Mouse (Mus musculus): Measurements from ENCODE around the gene Plg. TPM values are rescaled to one million over a fixed set of nuclear protein-coding genes. Genes with fewer than 3 reads are reported as not detected.

Plg gene
- total and polyA plus RNA-seq, 2 experiments from 2014 or later, result 0.21 TPM; not detected in 1

DNA sequence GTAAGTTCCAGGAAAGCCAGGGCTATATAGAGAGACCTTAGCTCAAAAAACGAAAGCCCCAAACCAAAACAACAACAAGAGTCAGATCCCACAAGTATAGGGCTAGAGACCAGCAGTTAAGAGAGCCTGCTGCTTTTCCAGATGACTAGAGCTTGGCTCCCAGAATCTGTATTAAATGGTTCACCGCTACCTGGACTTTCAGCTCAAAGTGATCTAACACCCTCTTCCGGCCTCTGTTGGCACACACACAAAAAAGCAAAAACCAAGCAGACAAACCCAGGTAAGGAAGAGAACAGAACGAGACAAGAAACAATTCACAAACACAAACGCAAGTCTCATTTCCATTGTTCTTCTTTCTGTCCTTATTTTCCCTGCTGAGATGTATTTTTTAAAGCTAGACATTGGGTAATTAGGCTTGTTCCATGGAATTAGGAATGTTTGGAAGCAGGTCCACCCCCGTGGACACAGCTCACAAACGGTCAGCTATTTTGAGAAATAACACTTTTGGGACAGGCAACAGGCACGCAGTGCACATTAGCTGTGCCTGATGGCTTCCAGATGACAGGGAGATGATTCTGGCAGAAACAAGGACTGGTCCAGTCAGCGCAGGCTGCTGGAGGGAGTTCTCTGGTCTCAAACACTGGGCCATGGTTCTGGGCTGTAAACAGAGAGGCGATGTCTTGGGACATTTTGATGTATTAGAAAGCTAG, 33.9 kb downstream of the Plg start:
- DNase-seq (ENCODE audit: low spot score) (no peak), ATAC-seq (no peak)
- Histone ChIP-seq H3K4me3 (ENCODE audit: low read length) (no peak overlapping the region), H3K9ac (replicated peaks; ENCODE audit: low read length) (no peak overlapping the region), H3K36me3 (ENCODE audit: insufficient read depth, low read length) (no peaks in the 10 kb centered on the region), H3K9me3 (ENCODE audit: low read length) (no peaks in the 10 kb centered on the region), H3K4me1 (ENCODE audit: insufficient read depth, low read length) (no peaks in the 10 kb centered on the region), H3K4me2 (ENCODE audit: low read depth, low read length) (no peak overlapping the region), H3K27ac (no peak overlapping the region), H3K27me3 (ENCODE audit: insufficient read depth, low read length) (no peaks in the 10 kb centered on the region)
- 63% methylated on average over 10 of the region's 10 CpGs for WGBS
- TF ChIP-seq CTCF (IDR thresholded peaks at IDR 0.05; ENCODE audit: low read depth), result no peak

GRCm38 (mm10) chr17:12412891-12413237, 34.5 kb downstream of the Plg start:
- 59% methylated on average over 3 of the region's 3 CpGs for WGBS
- no peak for DNase-seq (ENCODE audit: low spot score)
- no peaks in the 10 kb centered on the region for H3K9me3 ChIP-seq (ENCODE audit: low read length)
- no peak overlapping the region for H3K4me3 ChIP-seq (ENCODE audit: low read length)
- no peak overlapping the region for H3K9ac ChIP-seq (replicated peaks; ENCODE audit: low read length)
- H3K36me3 ChIP-seq (ENCODE audit: insufficient read depth, low read length), result no peaks in the 10 kb centered on the region
- TF ChIP-seq CTCF (IDR thresholded peaks at IDR 0.05; ENCODE audit: low read depth), result no peak
- no peak overlapping the region for H3K27ac ChIP-seq
- H3K4me1 ChIP-seq (ENCODE audit: insufficient read depth, low read length), result no peaks in the 10 kb centered on the region
- no peak overlapping the region for H3K4me2 ChIP-seq (ENCODE audit: low read depth, low read length)
- H3K27me3 ChIP-seq (ENCODE audit: insufficient read depth, low read length), result no peaks in the 10 kb centered on the region
- no peak for ATAC-seq

DNA sequence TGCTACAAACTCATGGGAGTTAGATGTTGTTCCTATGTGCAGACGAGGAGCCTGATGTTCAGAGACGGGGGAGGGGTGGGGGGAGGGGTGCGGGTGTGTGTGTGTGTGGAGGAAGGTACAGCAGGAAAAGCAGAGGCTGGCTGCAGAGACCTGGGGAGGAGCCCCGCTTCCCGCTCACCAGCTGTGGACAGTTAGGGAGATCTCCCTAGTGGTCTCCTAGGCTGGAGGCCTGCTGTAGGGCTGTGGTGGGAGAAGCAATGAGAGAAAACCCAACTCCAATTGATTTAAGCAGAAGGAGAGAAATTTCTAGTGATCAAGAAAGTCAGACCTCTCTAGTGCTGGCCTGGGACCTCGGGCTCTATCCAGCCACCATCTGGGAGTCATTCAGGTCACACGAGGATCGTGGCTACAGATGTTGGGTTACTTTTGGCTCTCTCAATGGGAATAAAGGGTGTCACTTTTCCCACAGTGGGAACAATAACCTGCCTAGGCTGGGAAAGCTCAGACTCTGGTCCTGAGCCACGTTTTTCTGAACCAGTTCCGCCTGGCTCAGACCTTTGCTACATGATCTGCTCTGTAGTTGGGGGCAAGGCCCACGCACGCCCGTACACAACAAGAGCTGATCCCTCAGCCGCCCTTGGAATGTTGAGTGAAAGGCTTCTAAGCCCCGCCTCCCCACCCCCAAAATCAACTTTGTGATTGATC, 36.8 kb downstream of the Plg start:
- Histone ChIP-seq H3K9ac (replicated peaks; ENCODE audit: low read length) (no peak overlapping the region), H3K36me3 (ENCODE audit: insufficient read depth, low read length) (no peaks in the 10 kb centered on the region), H3K4me1 (ENCODE audit: insufficient read depth, low read length) (no peaks in the 10 kb centered on the region), H3K4me2 (ENCODE audit: low read depth, low read length) (no peak overlapping the region), H3K4me3 (ENCODE audit: low read length) (no peak overlapping the region), H3K9me3 (ENCODE audit: low read length) (no peaks in the 10 kb centered on the region), H3K27ac (no peak overlapping the region), H3K27me3 (ENCODE audit: insufficient read depth, low read length) (no peaks in the 10 kb centered on the region)
- DNase-seq (ENCODE audit: low spot score), result no peak
- ATAC-seq, result no peak
- no peak for TF ChIP-seq CTCF (IDR thresholded peaks at IDR 0.05; ENCODE audit: low read depth)
- 53% methylated on average over 15 of the region's 15 CpGs for WGBS

- ATAC-seq (no peak), DNase-seq (ENCODE audit: low spot score) (no peak)
- Histone ChIP-seq H3K27ac (no peak overlapping the region), H3K4me2 (ENCODE audit: low read depth, low read length) (no peak overlapping the region), H3K4me1 (ENCODE audit: insufficient read depth, low read length) (no peaks in the 10 kb centered on the region), H3K9ac (replicated peaks; ENCODE audit: low read length) (no peak overlapping the region), H3K4me3 (ENCODE audit: low read length) (no peak overlapping the region), H3K36me3 (ENCODE audit: insufficient read depth, low read length) (no peaks in the 10 kb centered on the region), H3K27me3 (ENCODE audit: insufficient read depth, low read length) (no peaks in the 10 kb centered on the region), H3K9me3 (ENCODE audit: low read length) (no peaks in the 10 kb centered on the region)
- no peak for TF ChIP-seq CTCF (IDR thresholded peaks at IDR 0.05; ENCODE audit: low read depth)
- whole genome bisulfite sequencing, result 67% methylated on average over 5 of the region's 5 CpGs
These were observed 37.3 kb downstream of the Plg start for GRCm38 (mm10) chr17:12415741-12416140.

DNA sequence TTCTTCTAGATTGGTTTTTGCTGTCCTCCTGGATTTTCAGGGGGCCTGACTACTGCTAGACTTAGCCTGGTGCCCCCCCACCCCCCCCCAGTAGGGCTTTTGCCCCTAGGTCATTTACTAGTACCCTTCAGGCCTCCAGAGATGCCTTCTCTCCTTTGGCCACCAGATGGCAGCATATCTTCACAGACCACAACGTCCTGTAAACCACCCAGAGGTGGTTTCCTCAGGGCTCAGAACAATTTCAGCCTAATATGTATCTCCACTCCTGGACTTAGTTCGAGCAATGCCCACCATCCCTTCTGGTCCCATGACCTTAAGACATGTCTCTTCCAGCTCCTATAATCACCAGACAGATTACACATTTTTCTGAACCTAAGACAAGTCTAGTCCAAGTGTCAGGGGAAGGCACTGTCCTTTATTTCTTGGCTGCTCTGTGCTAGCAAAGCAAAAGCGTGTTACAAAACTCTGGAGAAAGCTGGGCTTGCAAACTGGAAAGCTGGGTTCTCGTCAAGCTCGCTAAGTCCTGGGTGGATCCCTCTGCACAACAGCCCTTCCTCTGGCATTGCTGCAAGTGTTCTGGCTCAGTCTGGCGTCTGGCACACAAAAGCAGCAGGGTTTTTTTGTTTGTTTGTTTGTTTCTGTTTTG, 38.0 kb downstream of the Plg start:
- ATAC-seq (peak; percentile 70), DNase-seq (ENCODE audit: low spot score) (peak; percentile 84)
- Histone ChIP-seq H3K9me3 (ENCODE audit: low read length) (no peaks in the 10 kb centered on the region), H3K27me3 (ENCODE audit: insufficient read depth, low read length) (no peaks in the 10 kb centered on the region), H3K9ac (replicated peaks; ENCODE audit: low read length) (no peak overlapping the region), H3K36me3 (ENCODE audit: insufficient read depth, low read length) (no peaks in the 10 kb centered on the region), H3K4me3 (ENCODE audit: low read length) (no peak overlapping the region), H3K27ac (no peak overlapping the region), H3K4me2 (ENCODE audit: low read depth, low read length) (no peak overlapping the region), H3K4me1 (ENCODE audit: insufficient read depth, low read length) (no peaks in the 10 kb centered on the region)
- peak; percentile 89 for TF ChIP-seq CTCF (IDR thresholded peaks at IDR 0.05; ENCODE audit: low read depth)
- WGBS, result 30% methylated on average over 6 of the region's 6 CpGs

DNA sequence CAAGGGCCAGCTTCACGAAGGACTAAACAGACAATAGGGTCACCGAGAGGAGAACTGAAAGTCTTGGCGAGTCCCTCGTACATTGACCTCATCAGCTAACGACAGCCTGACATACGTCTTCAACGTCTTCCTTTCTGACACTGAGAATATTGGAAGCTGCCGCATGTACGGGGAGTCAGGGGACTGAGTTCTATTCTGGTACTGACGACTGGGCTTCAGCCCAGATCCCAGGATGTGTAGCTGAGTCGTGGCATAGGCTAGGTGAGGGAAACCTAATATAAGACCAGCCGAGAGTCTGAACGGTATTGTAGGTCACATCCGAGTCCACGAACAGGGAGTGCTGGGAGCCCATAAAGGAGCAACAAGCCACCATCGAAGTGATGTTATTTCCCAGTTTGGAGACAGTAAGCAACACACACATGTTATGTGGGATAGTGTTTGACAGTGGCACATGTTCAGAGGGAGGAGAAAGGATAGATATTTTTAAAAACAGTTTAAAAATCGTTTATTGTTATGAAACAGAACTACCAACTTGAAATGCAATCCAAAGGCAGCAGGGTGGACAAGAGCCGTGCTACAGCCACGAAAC, 41.2 kb downstream of the Plg start:
- 72% methylated on average over 19 of the region's 19 CpGs for WGBS
- Histone ChIP-seq H3K27me3 (ENCODE audit: insufficient read depth, low read length) (no peaks in the 10 kb centered on the region), H3K36me3 (ENCODE audit: insufficient read depth, low read length) (no peaks in the 10 kb centered on the region), H3K4me1 (ENCODE audit: insufficient read depth, low read length) (no peaks in the 10 kb centered on the region), H3K9me3 (ENCODE audit: low read length) (no peaks in the 10 kb centered on the region), H3K4me2 (ENCODE audit: low read depth, low read length) (no peak overlapping the region), H3K9ac (replicated peaks; ENCODE audit: low read length) (no peak overlapping the region), H3K27ac (no peak overlapping the region), H3K4me3 (ENCODE audit: low read length) (no peak overlapping the region)
- no peak for TF ChIP-seq CTCF (IDR thresholded peaks at IDR 0.05; ENCODE audit: low read depth)
- ATAC-seq (no peak), DNase-seq (ENCODE audit: low spot score) (no peak)
